In genomic region chr10:60147510-60148047, GRCm38 (mm10) we compare ENCODE assay signal across 6 mouse cellular contexts. TPM values are rescaled to one million over a fixed set of nuclear protein-coding genes. Genes with fewer than 3 reads are reported as not detected.
DNase-seq lines count a peak whose midpoint lies in the region; ATAC-seq and TF ChIP-seq lines count a peak whose summit lies in the region.
"Not testable (repeated sequence)": the region's sequence is repeated elsewhere in the genome, so short reads cannot be mapped to it uniquely, and the experiment has no call there.

No protein-coding gene starts in this region.

- not testable (repeated sequence) for H3K27ac ChIP-seq in kidney, adult 2 months (ENCODE audit: insufficient read depth, low read depth, low read length); stomach, postnatal 0 days (replicated peaks)

- H3K4me1 ChIP-seq in kidney, adult 2 months (ENCODE audit: control insufficient read depth, insufficient read depth, low read length); stomach, postnatal 0 days (replicated peaks; ENCODE audit: control insufficient read depth, insufficient read depth): not testable (repeated sequence)

- H3K4me2 ChIP-seq in stomach, postnatal 0 days (replicated peaks; ENCODE audit: low read depth), result not testable (repeated sequence)

- TF ChIP-seq EP300 in stomach, postnatal 0 days (optimal IDR thresholded peaks at IDR 0.05), result not testable (repeated sequence)

- not testable (repeated sequence) for ATAC-seq in stomach, postnatal 0 days (ENCODE audit: low FRiP score, low TSS enrichment)

- not testable (repeated sequence) for H3K9me3 ChIP-seq in stomach, postnatal 0 days (ENCODE audit: control insufficient read depth, low read length)

- H3K4me3 ChIP-seq in kidney, adult 2 months (ENCODE audit: insufficient read depth, low read depth, low read length); stomach, postnatal 0 days (ENCODE audit: low read depth, low read length): not testable (repeated sequence)

- intact Hi-C loops in heart, postnatal 25 days (cut with DNase I), result loop anchor here (2.0 to 5.0 kb wide), 4 partner anchors 43 to 255 kb away; no protein-coding TSS in a partner anchor

- H3K36me3 ChIP-seq in kidney, adult 2 months (ENCODE audit: control insufficient read depth, insufficient read depth, low read length); stomach, postnatal 0 days (ENCODE audit: control insufficient read depth, insufficient read depth, low read length): not testable (repeated sequence)

- 71% methylated on average over 10 of the region's 10 CpGs for WGBS in kidney, adult 2 months
- WGBS in stomach, postnatal 0 days, result 37% methylated on average over 10 of the region's 10 CpGs

- not testable (repeated sequence) for TF ChIP-seq CTCF in kidney, adult 2 months (conservative IDR thresholded peaks at IDR 0.05; ENCODE audit: insufficient read depth, insufficient read length, low read depth, low read length); stomach, postnatal 0 days (IDR thresholded peaks at IDR 0.05; ENCODE audit: low read depth)

- not testable (repeated sequence) for H3K9ac ChIP-seq in stomach, postnatal 0 days (ENCODE audit: low read length)

- not testable (repeated sequence) for H3K27me3 ChIP-seq in kidney, adult 2 months (replicated peaks; ENCODE audit: control insufficient read depth, insufficient read depth, low read length); stomach, postnatal 0 days (ENCODE audit: control insufficient read depth, insufficient read depth, low read length)

- peak; percentile 88 for DNase-seq in R1 (ENCODE audit: low read depth, low spot score)
- peak; percentile 96 for DNase-seq in heart, adult 11 months
- peak; percentile 21 for DNase-seq in heart, postnatal 25 days (ENCODE audit: low spot score)
- DNase-seq in kidney, adult 2 months, result peak; percentile 4
- peak; percentile 17 for DNase-seq in lung, postnatal 25 days (ENCODE audit: low spot score)
- DNase-seq in stomach, postnatal 0 days (ENCODE audit: low spot score), result peak; percentile 61

- not testable (repeated sequence) for TF ChIP-seq POLR2A in kidney, adult 2 months (IDR thresholded peaks at IDR 0.05; ENCODE audit: low read depth, low read length)

RNA-seq across cellular contexts. Expression of gene Spock2, which starts 41.6 kb away (rescaled TPM):
- 10 to 100 TPM; 14.8 to 16.1 TPM for total RNA-seq in heart, postnatal 25 days (2021)
- 1.7 and 2.3 TPM in 2 replicates for polyA plus RNA-seq in kidney, adult 2 months (2012; rRNA removed)
- 3.6 and 4.1 TPM in 2 replicates for polyA plus RNA-seq in stomach, postnatal 0 days (2015; fragmentation: Nextera tagmentation; extraction: Ambion mirVana)

Comparison
In these comparisons a context has a peak if more than half of its experiments do, and no peak if none do; other contexts are left out.
1. DNase-seq: peak in every context shown above with its lines; median percentile 96 in heart, adult 11 months; 88 in R1; 61 in stomach, postnatal 0 days; 21 in heart, postnatal 25 days; 17 in lung, postnatal 25 days; 4 in kidney, adult 2 months.